Comparison of ENCODE assay signal across 9 mouse cellular contexts in genomic region chr6:52239625-52240388, GRCm38 (mm10). TPM values are rescaled to one million over a fixed set of nuclear protein-coding genes. Genes with fewer than 3 reads are reported as not detected.
A peak's percentile ranks its signal among the peaks of the same experiment; 100 is the strongest.
DNase-seq lines count a peak whose midpoint lies in the region; ATAC-seq and TF ChIP-seq lines count a peak whose summit lies in the region.
"Had no signal": no experiment of that assay in that cellular context is flagged by ENCODE, and none has a peak within 500 bp of the region (broad histone marks: within the 10 kb centered on the region; RNA-seq: fewer than 3 reads in every experiment).

No protein-coding gene starts in this region.

- ATAC-seq in liver, embryonic 15.5 days (ENCODE audit: insufficient read depth), result no peak
- ATAC-seq in limb, embryonic 14.5 days (ENCODE audit: low FRiP score, low read depth), result no peak

- H3K4me1 ChIP-seq in liver, embryonic 15.5 days (replicated peaks), result no peaks in the 10 kb centered on the region
- H3K4me1 ChIP-seq in embryonic facial prominence, embryonic 10.5 days, result peaks cover 5% of the 10 kb centered on the region; the same call in 1 of the 2 replicates
- H3K4me1 ChIP-seq in limb, embryonic 14.5 days (ENCODE audit: control insufficient read depth, insufficient read depth, low read length), result peaks cover 40% of the 10 kb centered on the region

- no peak overlapping the region for H3K27ac ChIP-seq in liver, embryonic 15.5 days (replicated peaks)
- H3K27ac ChIP-seq in embryonic facial prominence, embryonic 10.5 days (replicated peaks), result no peak overlapping the region
- H3K27ac ChIP-seq in limb, embryonic 14.5 days (replicated peaks; ENCODE audit: low read depth, low read length), result peak overlapping the region; percentile 99
- H3K27ac ChIP-seq in left cerebral cortex, adult 2 months, result no peak overlapping the region

- H3K9me3 ChIP-seq in liver, embryonic 15.5 days (replicated peaks), result no peaks in the 10 kb centered on the region
- H3K9me3 ChIP-seq in embryonic facial prominence, embryonic 10.5 days, result no peaks in the 10 kb centered on the region
- no peaks in the 10 kb centered on the region for H3K9me3 ChIP-seq in limb, embryonic 14.5 days (ENCODE audit: control insufficient read depth, low read length)

- TF ChIP-seq CTCF in left cerebral cortex, adult 2 months (IDR thresholded peaks at IDR 0.05), result no peak

- no peak overlapping the region for H3K9ac ChIP-seq in liver, embryonic 15.5 days
- H3K9ac ChIP-seq in limb, embryonic 14.5 days (ENCODE audit: low read depth, low read length, severe bottlenecking), result peak overlapping the region; percentile 100

- no peak for DNase-seq in liver
- DNase-seq in embryonic facial prominence, embryonic 10.5 days (ENCODE audit: low spot score), result no peak
- DNase-seq in heart, postnatal 4 days, result peak; percentile 9
- DNase-seq in limb, embryonic 14.5 days (ENCODE audit: low spot score), result no peak
- DNase-seq in cerebellum, postnatal 36 days, result no peak
- DNase-seq in layer of hippocampus, adult 8-10 months (ENCODE audit: low spot score in 2 of 2), result no peak
- no peak for DNase-seq in left cerebral cortex, adult 2 months (ENCODE audit: extremely low spot score in 1 of 2, low spot score in 2 of 2)
- DNase-seq: thymus, adult 18-20 months had no signal

- TF ChIP-seq POLR2A in limb, embryonic 14.5 days (IDR thresholded peaks at IDR 0.05; ENCODE audit: borderline replicate concordance, extremely low read depth, insufficient read depth, insufficient read length), result no peak

- H3K27me3 ChIP-seq in liver, embryonic 15.5 days, result peaks cover 100% of the 10 kb centered on the region
- H3K27me3 ChIP-seq in embryonic facial prominence, embryonic 10.5 days (replicated peaks; ENCODE audit: low read depth, poor library complexity, severe bottlenecking), result peaks cover 100% of the 10 kb centered on the region
- no peaks in the 10 kb centered on the region for H3K27me3 ChIP-seq in limb, embryonic 14.5 days (ENCODE audit: control insufficient read depth, insufficient read depth, low read length)

- intact Hi-C loops in left cerebral cortex, adult 2 months (cut with DNase I), result no loop called here

- 2% methylated on average over 30 of the region's 30 CpGs for WGBS in liver, embryonic 15.5 days (ENCODE audit: insufficient replicate concordance)
- WGBS in embryonic facial prominence, embryonic 10.5 days, result 2% methylated on average over 30 of the region's 30 CpGs
- under 1% methylated on average over 30 of the region's 30 CpGs for WGBS in limb, embryonic 14.5 days

- no peak overlapping the region for H3K4me3 ChIP-seq in liver, embryonic 15.5 days (replicated peaks)
- peak overlapping the region; percentile 27; the same call in 1 of the 2 replicates for H3K4me3 ChIP-seq in embryonic facial prominence, embryonic 10.5 days
- peak overlapping the region; percentile 90 for H3K4me3 ChIP-seq in limb, embryonic 14.5 days (replicated peaks; ENCODE audit: low read length)
- no peak overlapping the region for H3K4me3 ChIP-seq in left cerebral cortex, adult 2 months

- H3K4me2 ChIP-seq in liver, embryonic 15.5 days, result peak overlapping the region; percentile 23; the same call in 1 of the 2 replicates
- peak overlapping the region; percentile 96 for H3K4me2 ChIP-seq in limb, embryonic 14.5 days (replicated peaks; ENCODE audit: low read depth, low read length, severe bottlenecking)

- no peaks in the 10 kb centered on the region for H3K36me3 ChIP-seq in liver, embryonic 15.5 days (replicated peaks)
- H3K36me3 ChIP-seq in embryonic facial prominence, embryonic 10.5 days (replicated peaks), result no peaks in the 10 kb centered on the region
- H3K36me3 ChIP-seq in limb, embryonic 14.5 days (ENCODE audit: control insufficient read depth, insufficient read depth, low read length), result 0 out of 2 replicates have a peak, but pooled peaks cover 6% of the 10 kb centered on the region

RNA-seq across cellular contexts. Expression of gene Hoxa10, which starts 0.8 kb away (rescaled TPM):
- polyA plus RNA-seq in liver, embryonic 15.5 days (2015; fragmentation: Nextera tagmentation; extraction: Ambion mirVana), result 0.07 and 0.08 TPM in 2 replicates
- not detected in 2 replicates for polyA plus RNA-seq in embryonic facial prominence, embryonic 10.5 days (2016; fragmentation: Nextera tagmentation; extraction: Ambion mirVana)
- total RNA-seq in heart, postnatal 4 days (2021), result not detected
- 111 and 136 TPM in 2 replicates for polyA plus RNA-seq in limb, embryonic 14.5 days (2012; rRNA removed)
- polyA plus RNA-seq in limb, embryonic 14.5 days (2014; fragmentation: Nextera tagmentation; extraction: Ambion mirVana), result 117 and 149 TPM in 2 replicates
- not detected for total RNA-seq in layer of hippocampus, adult 8-10 months (2022)
- not detected for total RNA-seq in left cerebral cortex, adult 2 months (2021)

RNA-seq across cellular contexts. Expression of gene Hoxa11, which starts 5.8 kb away (rescaled TPM):
- not detected in 2 replicates for polyA plus RNA-seq in liver, embryonic 15.5 days (2015; fragmentation: Nextera tagmentation; extraction: Ambion mirVana)
- not detected in 2 replicates for polyA plus RNA-seq in embryonic facial prominence, embryonic 10.5 days (2016; fragmentation: Nextera tagmentation; extraction: Ambion mirVana)
- not detected for total RNA-seq in heart, postnatal 4 days (2021)
- polyA plus RNA-seq in limb, embryonic 14.5 days (2012; rRNA removed), result 32.6 and 41.2 TPM in 2 replicates
- 31.1 and 39.0 TPM in 2 replicates for polyA plus RNA-seq in limb, embryonic 14.5 days (2014; fragmentation: Nextera tagmentation; extraction: Ambion mirVana)
- total RNA-seq in layer of hippocampus, adult 8-10 months (2022), result not detected
- not detected for total RNA-seq in left cerebral cortex, adult 2 months (2021)

RNA-seq across cellular contexts. Expression of gene Hoxa9, which starts 8.9 kb away (rescaled TPM):
- polyA plus RNA-seq in liver, embryonic 15.5 days (2015; fragmentation: Nextera tagmentation; extraction: Ambion mirVana), result 0.23 and 0.43 TPM in 2 replicates
- not detected in 2 replicates for polyA plus RNA-seq in embryonic facial prominence, embryonic 10.5 days (2016; fragmentation: Nextera tagmentation; extraction: Ambion mirVana)
- total RNA-seq in heart, postnatal 4 days (2021), result not detected
- 107 and 134 TPM in 2 replicates for polyA plus RNA-seq in limb, embryonic 14.5 days (2012; rRNA removed)
- 39.0 and 45.2 TPM in 2 replicates for polyA plus RNA-seq in limb, embryonic 14.5 days (2014; fragmentation: Nextera tagmentation; extraction: Ambion mirVana)
- not detected for total RNA-seq in layer of hippocampus, adult 8-10 months (2022)
- total RNA-seq in left cerebral cortex, adult 2 months (2021), result not detected

RNA-seq across cellular contexts. Expression of gene Hoxa7, which starts 18.2 kb away (rescaled TPM):
- 0.23 and 0.37 TPM in 2 replicates for polyA plus RNA-seq in liver, embryonic 15.5 days (2015; fragmentation: Nextera tagmentation; extraction: Ambion mirVana)
- 0.15 TPM in 1 of 2 replicates, not detected in the other for polyA plus RNA-seq in embryonic facial prominence, embryonic 10.5 days (2016; fragmentation: Nextera tagmentation; extraction: Ambion mirVana)
- under 1 TPM in 1 of 2 experiments, not detected in 1; 0.20 TPM for total RNA-seq in heart, postnatal 4 days (2021)
- polyA plus RNA-seq in limb, embryonic 14.5 days (2012; rRNA removed), result 15.8 and 17.0 TPM in 2 replicates
- 8.9 and 10.1 TPM in 2 replicates for polyA plus RNA-seq in limb, embryonic 14.5 days (2014; fragmentation: Nextera tagmentation; extraction: Ambion mirVana)
- not detected for total RNA-seq in layer of hippocampus, adult 8-10 months (2022)
- total RNA-seq in left cerebral cortex, adult 2 months (2021), result not detected

RNA-seq across cellular contexts. Expression of gene Hoxa13, which starts 20.9 kb away (rescaled TPM):
- polyA plus RNA-seq in liver, embryonic 15.5 days (2015; fragmentation: Nextera tagmentation; extraction: Ambion mirVana), result not detected in 2 replicates
- polyA plus RNA-seq in embryonic facial prominence, embryonic 10.5 days (2016; fragmentation: Nextera tagmentation; extraction: Ambion mirVana), result not detected in 2 replicates
- not detected for total RNA-seq in heart, postnatal 4 days (2021)
- polyA plus RNA-seq in limb, embryonic 14.5 days (2012; rRNA removed), result 26.0 and 37.6 TPM in 2 replicates
- polyA plus RNA-seq in limb, embryonic 14.5 days (2014; fragmentation: Nextera tagmentation; extraction: Ambion mirVana), result 16.0 and 24.1 TPM in 2 replicates
- total RNA-seq in layer of hippocampus, adult 8-10 months (2022), result not detected
- not detected for total RNA-seq in left cerebral cortex, adult 2 months (2021)

Comparison
In these comparisons a context has a peak if more than half of its experiments do, and no peak if none do; other contexts are left out.
1. H3K4me3 ChIP-seq: peak in embryonic facial prominence, embryonic 10.5 days (single experiment) and limb, embryonic 14.5 days (single experiment); none in liver, embryonic 15.5 days (single experiment) and left cerebral cortex, adult 2 months (single experiment).